Mouse (Mus musculus): ENCODE measurements around the gene Sfmbt2.

DNA sequence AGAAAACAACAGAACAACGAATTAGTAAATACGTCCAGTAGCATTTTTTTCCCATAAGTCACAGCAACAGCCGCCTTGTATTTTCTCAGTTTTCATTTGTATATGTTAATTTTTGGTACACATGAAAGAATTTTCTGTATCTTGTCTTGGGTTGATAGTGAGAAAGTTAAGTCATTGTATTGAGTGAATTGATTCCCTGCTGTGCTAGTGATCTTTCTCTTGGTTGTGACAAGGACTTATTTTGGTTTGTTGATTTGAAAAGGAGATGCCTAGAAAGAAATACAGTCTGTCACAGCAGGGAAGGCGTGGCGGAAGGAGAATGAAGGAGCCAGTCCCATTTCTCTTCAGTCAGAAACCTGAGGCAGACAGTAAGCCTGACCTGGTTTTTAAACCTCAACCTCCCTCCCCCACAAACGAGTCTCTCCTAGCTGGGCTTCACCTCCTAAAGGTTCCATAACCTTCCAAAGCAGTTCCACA is 50.7 kb downstream of the Sfmbt2 start:
- TF ChIP-seq CTCF (IDR thresholded peaks at IDR 0.05; ENCODE audit: low read depth, low read length) (no peak), EP300 (IDR thresholded peaks at IDR 0.05; ENCODE audit: insufficient read depth, low read depth, low read length) (no peak), POLR2A (IDR thresholded peaks at IDR 0.05; ENCODE audit: insufficient read depth, low read length) (no peak)

Measured in ES-Bruce4 (cell line).